Mouse (Mus musculus): ENCODE data around the gene Usp49. TPM values are rescaled to one million over a fixed set of nuclear protein-coding genes. Genes with fewer than 3 reads are reported as not detected.

Usp49 gene
- total RNA-seq, 1 experiment from 2014 or later, result 3.8 TPM

DNA sequence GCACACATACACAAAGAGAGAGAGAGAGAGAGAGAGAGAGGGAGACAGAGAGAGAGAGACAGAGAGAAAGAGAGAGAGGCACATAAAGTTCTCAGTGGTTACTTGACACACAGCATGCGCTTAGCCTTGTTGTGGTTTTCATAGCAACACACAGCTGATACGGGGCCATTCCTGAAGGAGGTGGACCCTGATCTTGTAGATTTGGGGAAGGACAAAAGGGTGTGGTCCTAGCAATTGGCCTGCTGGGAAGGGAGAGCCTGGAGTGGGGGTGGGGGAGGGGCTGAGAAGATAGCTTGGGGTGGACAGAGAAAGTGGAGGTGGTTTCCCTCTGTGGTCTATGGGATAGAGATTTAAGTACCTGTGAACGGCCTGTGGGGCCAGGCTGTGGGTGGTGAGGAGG, 79.5 kb downstream of the Usp49 start:
- ATAC-seq (ENCODE audit: extremely low read depth, insufficient number of reproducible peaks, low FRiP score, poor library complexity, severe bottlenecking), result no peak

DNA sequence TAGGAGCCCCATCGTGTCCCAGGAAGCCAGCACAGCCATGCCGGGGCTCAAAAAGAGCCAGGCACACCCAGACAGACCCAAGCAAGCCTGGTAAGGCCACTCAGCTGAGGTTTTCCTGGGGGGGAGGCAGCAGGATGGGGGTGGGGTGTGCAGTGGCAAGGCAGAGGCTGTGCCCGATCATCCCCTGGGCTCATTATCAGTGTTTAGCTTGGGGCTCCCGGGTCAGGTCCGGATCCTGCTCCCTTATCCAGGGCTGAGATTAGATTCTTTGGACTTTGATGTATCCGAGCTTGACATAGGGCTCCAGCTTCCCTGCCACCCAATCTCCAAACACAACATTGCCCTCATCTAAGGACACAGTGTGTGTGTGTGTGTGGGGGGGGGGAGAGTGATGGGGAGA, 81.4 kb downstream of the Usp49 start:
- ATAC-seq (ENCODE audit: extremely low read depth, insufficient number of reproducible peaks, low FRiP score, poor library complexity, severe bottlenecking), result no peak

DNA sequence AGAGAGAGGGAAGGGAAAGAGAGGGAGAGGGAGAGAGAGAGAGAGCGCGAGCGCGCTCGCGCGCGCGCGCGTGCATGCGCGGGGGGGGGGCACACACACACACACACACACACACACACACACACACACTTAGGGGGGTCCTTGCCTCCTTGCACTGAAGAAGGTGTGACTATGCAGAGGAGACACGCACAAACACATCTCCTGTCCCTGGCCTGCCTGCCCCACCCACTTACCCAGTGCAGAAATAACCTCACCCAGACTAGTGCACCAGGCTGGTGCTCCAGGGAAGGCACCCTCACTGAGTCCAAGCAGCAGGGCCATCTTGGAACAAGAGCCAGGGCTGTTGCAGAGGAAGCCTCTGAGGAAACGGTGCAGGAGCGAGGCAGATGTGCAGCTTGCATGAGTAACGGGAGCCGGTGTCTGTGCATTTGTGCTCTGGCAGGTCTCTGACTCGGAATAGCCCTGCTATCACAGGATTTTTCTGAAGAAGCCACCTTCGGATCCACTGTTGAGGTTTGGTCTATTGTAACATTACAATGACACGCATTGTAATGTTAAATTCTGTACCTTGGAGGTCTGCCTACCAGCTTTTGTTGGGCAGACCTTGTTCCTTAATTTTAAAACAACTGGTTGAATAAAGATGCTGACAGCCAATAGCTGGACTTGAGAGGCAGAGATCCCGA, 82.5 kb downstream of the Usp49 start:
- no peak for ATAC-seq (ENCODE audit: extremely low read depth, insufficient number of reproducible peaks, low FRiP score, poor library complexity, severe bottlenecking)

DNA sequence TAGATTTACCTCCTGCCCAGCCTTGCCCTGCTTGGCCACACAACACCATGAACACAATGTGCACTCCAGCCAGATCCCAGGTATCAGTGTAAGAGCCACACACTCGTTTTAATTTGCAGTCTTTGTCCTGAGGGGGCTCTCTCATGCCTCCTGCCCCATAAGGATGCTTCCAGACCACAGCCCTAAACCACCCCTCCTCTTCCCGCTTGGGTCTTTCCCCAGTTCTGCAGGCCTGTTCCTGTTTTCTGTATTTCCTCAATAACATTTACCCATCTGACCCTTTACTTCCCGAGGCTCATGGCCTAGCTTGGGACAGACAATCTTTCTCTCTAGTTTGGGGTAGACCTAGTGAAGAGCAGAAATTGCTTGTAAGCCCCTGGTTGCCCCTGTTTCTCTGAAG, 84.5 kb downstream of the Usp49 start:
- no peak for ATAC-seq (ENCODE audit: extremely low read depth, insufficient number of reproducible peaks, low FRiP score, poor library complexity, severe bottlenecking)

DNA sequence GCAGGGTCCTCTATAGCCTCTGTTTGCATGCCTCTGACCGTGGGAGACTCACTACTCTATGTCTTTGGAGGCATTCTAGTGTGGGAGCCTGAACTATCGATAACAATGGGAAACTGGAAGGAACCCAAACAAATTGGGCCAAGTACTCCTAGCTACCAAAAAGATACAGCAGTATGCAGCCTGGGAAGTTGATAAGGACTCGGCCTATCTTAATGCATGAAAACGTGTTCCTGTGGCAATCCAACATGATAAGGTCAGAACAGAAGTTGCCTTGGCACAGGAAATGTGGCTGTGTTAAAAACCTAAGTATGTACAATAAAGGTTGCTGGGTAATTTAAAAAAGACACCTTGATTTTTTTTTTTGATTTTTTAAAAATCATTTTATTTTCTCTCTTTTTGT, 90.7 kb downstream of the Usp49 start:
- no peak for ATAC-seq (ENCODE audit: extremely low read depth, insufficient number of reproducible peaks, low FRiP score, poor library complexity, severe bottlenecking)

DNA sequence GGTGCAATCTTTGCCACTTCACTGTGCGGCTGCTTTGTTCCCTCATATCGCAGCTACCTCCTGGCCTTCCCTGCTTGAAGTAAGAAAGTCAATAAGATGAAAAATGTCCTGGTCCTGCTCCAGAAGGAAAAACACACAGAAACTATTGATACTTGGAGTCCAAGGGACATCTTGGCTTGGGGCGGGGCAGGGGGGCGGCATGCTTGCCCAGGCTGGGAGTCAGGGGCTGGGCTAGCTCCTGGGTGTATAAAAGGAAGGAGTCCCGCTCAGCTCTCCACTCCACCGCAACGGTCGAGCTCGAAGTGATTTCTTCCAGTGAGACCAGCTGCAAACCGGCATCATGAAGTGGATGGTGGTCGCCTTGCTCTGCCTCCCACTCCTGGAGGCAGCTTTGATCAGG, 96.1 kb downstream of the Usp49 start, which contains the start of gene Pgc:
Gene Pgc, plus strand, starts transcription at position 277 of the 400 bp plus-strand sequence.
- ATAC-seq (ENCODE audit: extremely low read depth, insufficient number of reproducible peaks, low FRiP score, poor library complexity, severe bottlenecking), result no peak

DNA sequence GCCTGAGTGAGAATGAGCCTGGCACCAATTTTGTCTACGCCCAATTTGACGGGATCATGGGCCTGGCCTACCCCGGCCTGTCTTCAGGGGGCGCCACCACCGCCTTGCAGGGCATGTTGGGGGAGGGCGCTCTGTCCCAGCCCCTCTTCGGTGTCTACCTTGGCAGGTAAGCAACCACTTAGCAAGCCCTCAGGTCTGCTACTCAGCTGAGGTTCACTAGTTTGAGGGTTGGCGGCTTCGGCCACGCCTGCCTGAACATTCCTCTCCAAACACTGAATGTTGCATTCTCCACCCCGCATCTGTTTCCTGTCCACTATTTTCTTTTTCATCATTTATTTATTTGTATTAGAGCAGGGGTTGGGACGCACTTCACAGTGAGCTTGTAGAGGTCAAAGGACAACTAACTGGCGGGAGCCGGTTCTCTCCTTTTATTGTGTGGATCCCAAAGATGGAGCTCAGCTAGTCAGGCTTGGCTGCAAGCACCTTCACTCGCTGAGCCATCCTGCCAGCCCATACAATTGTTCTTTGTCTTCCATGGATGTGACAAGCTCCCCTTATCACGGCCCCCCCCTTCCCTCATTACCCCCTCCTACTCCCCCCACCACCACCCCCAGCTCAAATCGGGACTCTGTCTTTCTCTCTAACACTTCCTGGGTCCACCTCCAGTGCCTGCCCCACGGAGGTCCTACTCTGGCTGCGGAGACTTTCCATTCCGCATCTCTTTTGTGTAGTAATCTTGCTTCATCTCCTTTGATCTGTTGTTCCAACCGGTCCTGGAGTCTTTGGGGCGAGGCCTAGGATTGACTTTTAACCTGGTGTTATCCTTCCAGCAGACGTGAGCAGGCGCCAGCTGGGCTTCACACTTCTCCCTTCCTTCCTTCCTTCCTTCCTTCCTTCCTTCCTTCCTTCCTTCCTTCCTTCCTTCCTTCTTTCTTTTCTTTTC, 100.4 kb downstream of the Usp49 start:
- no peak for ATAC-seq (ENCODE audit: extremely low read depth, insufficient number of reproducible peaks, low FRiP score, poor library complexity, severe bottlenecking)

DNA sequence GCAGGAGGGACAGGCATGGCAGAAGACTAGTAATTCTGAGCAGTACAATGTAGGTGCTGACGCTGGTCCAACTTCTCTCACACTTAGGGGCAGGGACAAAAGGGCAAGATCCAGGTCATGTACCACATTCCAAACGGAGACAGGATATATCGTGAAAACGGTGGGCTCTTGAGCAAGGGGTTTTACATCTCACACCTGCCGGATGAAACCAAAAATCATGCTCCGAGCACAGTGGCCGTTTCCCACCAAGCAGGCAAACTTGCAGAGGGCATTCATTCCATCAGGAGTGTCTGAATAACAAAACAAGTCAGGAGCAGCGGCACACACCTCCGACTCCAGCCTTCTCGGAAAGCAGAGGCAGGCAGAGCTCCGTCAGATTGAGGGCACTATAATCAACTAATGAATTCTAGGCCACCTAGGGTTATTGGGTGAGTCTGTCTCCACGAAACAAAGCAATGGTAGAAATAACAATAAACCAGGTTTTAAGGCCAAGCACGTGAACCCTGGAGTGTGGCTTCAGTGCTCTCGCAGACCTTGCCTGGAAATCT, 105.1 kb downstream of the Usp49 start:
- no peak for ATAC-seq (ENCODE audit: extremely low read depth, insufficient number of reproducible peaks, low FRiP score, poor library complexity, severe bottlenecking)

Other genes starting within 250 kb of the Usp49 start
- 1.7 TPM in 2 replicates for gene Guca1b, start 245.3 kb upstream of the Usp49 start, total RNA-seq (2017)
- not detected in 2 replicates for gene Guca1a, start 230.1 kb upstream of the Usp49 start, total RNA-seq (2017)
- gene AI661453, start 194.1 kb upstream of the Usp49 start, total RNA-seq (2017), result 1.4 and 1.7 TPM in 2 replicates
- not detected in 2 replicates for gene 1700001C19Rik, start 193.3 kb upstream of the Usp49 start, total RNA-seq (2017)
- gene Taf8, start 128.4 kb upstream of the Usp49 start, total RNA-seq (2017), result 78.6 and 83.3 TPM in 2 replicates
- 215 and 232 TPM in 2 replicates for gene Ccnd3, start 125.6 kb upstream of the Usp49 start, total RNA-seq (2017)
- gene Bysl, start 19.2 kb upstream of the Usp49 start, total RNA-seq (2017), result 6.3 and 6.4 TPM in 2 replicates
- 48.5 and 57.4 TPM in 2 replicates for gene Med20, start 19.1 kb upstream of the Usp49 start, total RNA-seq (2017)
- gene Gm20517, start 19.1 kb upstream of the Usp49 start, total RNA-seq (2017), result 2.5 and 3.3 TPM in 2 replicates
- 21.2 and 32.3 TPM in 2 replicates for gene Tomm6, start 57.7 kb downstream of the Usp49 start, total RNA-seq (2017)
- 1.2 TPM in 1 of 2 replicates, not detected in the other for gene Frs3, start 58.3 kb downstream of the Usp49 start, total RNA-seq (2017)
- gene Gm21981, start 63.8 kb downstream of the Usp49 start, total RNA-seq (2017), result not detected in 2 replicates
- gene Prickle4, start 64.0 kb downstream of the Usp49 start, total RNA-seq (2017), result not detected in 2 replicates
- not detected in 2 replicates for gene Pgc, start 96.2 kb downstream of the Usp49 start, total RNA-seq (2017)
- 86.0 and 116 TPM in 2 replicates for gene Tfeb, start 106.3 kb downstream of the Usp49 start, total RNA-seq (2017)
- gene Mdfi, start 204.0 kb downstream of the Usp49 start, total RNA-seq (2017), result not detected in 2 replicates

All from neutrophil, adult 5-6 weeks (primary cell).